Mouse (Mus musculus) lung, adult 2 months (tissue): ENCODE measurements around the gene Atf7ip.

Experiments used
- CTCF ChIP-seq: fragments of 200-500 bp; IDR thresholded peaks from 2 replicates; pipeline ENCODE4 v1.5.1; 2011; ENCODE audit warnings: mild to moderate bottlenecking, low read length, control low read depth; ENCODE audit not compliant: insufficient read depth
- POLR2A ChIP-seq: fragments of 200-500 bp; IDR thresholded peaks from 2 replicates; pipeline ENCODE4 v1.6.1; 2011; ENCODE audit warnings: low read depth, mild to moderate bottlenecking, control low read depth, low read length, borderline replicate concordance; ENCODE audit errors: extremely low read depth

DNA sequence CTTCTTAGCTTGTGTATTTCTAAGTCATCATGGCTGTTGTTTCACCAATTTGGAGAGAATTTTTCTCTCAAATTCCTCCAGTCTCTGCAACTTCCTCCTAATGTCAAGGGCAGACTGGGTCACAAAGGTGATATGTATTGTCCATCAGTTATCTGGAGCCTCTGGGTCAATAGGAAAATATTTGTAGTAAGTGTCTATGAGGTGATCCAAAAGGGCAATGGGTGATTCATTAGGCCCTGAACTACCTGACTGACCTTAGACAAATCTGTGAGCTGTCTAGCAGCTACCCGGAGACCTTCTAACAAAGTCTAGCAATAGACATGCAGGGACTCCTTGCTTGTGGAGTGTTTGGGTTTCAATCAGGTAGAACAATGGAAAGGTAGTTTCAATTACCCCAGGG, 49.7 kb upstream of the Atf7ip start:
- TF ChIP-seq CTCF = no peak
- no peak for TF ChIP-seq POLR2A
